Mouse (Mus musculus) bone marrow macrophage, adult 2 months (primary cell): ENCODE data around the gene Thap7.

Experiments
- CTCF ChIP-seq: IDR thresholded peaks from 2 replicates; pipeline ENCODE4 v1.5.1; 2012; ENCODE audit warnings: low read depth, mild to moderate bottlenecking, low read length, moderate library complexity
- POLR2A ChIP-seq: IDR thresholded peaks from 2 replicates; pipeline ENCODE4 v1.6.1; 2012; ENCODE audit warnings: mild to moderate bottlenecking, low read depth, low read length, borderline replicate concordance

- no peak for TF ChIP-seq CTCF
- TF ChIP-seq POLR2A, result no peak
These were observed 20.8 kb downstream of the Thap7 start for GRCm38 (mm10) chr16:17510143-17510542.
